Mouse (Mus musculus) hindlimb bud, embryonic 11.5 days (tissue): ENCODE measurements around the gene Ubtf.

Experiments used
- DNase-seq: peaks from one replicate; pipeline ENCODE4 v3.0.0-alpha.2; 2012; ENCODE audit warnings: low read depth, low spot score; ENCODE audit errors: extremely low spot score

Gene Ubtf

DNA sequence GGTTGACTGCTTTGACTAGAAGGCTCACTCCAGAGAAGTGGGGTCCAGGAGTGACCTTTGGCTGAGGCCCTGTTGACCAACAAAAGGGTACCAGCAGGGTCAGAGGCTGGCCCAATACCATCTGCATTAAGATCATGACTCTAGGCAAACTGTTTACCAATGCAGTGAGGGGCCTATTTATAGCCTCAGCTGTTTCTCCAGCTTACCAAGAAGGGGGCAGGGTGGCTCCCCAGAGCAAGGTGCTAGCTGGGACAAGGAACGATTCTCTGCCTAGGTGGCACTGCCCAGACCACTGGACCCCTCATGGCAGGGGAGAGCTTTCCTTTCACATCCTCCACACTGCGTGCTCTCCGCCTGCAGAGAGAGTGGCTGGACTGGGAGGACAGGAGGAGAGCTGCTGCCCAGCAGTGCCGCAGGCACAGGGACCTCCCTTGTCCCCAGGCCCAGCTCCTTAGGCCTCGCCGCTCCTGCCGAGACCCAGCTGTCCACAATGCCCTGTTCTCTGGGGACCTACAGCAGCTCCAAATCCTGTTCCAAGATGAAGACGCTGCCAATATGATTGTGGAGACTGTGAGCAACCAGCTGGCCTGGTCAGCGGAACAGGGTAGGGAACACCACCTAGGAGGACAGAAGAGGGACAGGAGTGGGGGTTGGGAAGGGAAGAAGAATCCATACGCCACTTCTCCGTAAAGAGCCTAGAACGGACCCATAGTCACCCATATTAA, 50.9 kb downstream of the Ubtf start, which contains the start of gene Asb16:
TSS of gene Asb16 (plus strand) at position 224 of the 725 bp plus-strand sequence.
- DNase-seq = no peak

DNA sequence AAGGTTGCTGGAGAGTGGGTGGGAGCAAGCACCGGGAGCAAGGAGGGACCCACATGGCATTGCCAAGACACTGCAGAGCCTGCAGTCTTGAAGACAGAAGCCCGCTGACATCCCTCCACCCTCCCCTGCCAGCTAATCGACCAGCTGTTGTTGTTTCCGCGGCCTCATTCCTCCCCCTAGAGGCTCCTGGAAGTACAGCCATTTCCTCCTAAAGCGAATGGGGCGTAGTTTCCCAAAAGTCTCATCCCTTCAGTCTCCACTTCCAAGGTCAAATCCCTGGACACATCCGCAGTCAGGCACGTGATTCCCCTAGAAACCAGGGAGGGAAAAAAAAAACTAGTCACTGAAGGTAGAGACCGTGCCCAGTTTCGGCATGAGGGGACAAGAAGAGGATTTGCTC, 52.1 kb downstream of the Ubtf start:
- DNase-seq = no peak

GRCm38 (mm10) chr11:102266631-102267355, 52.7 kb downstream of the Ubtf start:
- DNase-seq = no peak

DNA sequence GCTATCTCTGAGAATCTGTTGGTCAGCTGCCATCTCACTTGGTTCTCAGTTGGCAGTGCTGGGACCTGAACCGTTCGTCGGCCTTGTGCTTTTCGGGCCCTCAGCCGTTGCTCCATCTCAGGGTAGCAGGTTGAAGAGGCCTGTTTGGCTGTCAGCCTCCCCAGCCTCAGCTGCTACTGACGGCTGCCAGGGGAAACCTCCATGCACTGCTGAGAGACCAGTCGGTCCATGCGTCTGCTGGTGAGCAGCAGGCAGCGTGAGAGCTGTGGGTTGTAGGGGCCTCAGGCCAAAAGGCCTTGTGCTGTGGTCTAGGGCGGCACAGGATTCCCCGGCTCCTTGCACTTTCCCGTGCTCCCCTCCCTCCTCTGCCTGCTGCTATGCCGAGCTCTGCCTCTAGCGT, 53.7 kb downstream of the Ubtf start:
- no peak for DNase-seq

DNA sequence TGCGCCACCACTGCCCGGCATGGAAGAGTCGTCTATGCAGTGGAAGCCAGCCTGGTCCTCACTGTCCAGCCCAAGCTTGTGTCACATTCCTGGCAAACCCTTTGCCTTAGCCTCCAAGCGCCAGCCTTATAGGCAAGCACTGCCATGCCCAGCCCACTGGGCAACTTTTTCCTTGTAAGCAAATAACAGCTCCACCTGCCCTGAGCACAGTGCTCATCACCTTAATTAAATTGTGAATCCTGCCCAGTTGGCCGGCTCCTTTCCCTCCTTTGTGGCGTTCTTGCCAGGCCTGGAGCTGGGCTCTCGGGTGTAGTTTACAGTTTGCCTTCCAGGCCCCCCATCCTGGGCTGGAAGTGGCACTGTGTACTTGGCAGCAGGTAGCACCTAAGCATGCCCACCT, 56.3 kb downstream of the Ubtf start:
- no peak for DNase-seq

- DNase-seq = no peak
Measured at GRCm38 (mm10) chr11:102258521-102258920, 61.0 kb downstream of the Ubtf start.

DNA sequence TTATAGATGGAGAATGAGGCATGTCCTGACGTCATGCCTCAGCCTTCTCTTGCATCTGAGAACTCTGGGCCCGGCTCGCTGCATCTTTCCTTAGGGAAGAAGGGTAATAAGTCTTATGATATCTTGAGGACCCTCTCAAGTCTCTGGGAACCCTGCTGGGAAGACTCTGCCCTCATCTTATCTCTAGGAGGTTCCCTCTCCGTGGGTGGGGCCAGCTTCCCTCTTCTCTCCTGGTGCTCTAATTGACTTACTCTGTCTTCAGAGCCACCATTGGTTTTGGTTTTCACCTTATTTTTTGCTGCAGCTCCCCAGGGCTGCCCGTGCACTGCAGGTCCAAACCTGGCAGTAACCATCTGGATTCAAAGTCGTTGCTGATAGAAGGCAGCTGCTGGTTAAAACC, 61.4 kb downstream of the Ubtf start:
- DNase-seq = no peak

DNA sequence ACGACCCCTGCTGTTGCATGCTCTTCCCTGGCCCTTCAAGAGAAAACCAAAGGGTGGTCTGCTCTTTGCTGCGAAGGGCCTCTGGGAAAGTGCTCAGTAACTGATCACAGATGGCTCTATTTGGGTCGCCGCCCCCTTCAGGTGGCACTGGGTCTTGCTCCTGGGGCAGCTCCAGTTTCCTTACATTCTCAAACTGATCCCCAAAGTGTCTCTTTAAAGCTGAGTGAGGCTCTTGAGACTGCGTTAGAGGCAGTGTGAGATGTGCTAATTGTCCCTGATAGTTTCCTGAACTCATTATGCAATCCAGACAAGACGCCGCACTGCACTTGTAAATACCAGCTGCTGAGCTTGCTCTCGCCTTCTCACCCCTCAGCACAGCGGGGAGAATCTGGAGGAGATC, 62.0 kb downstream of the Ubtf start:
- no peak for DNase-seq
